Mouse (Mus musculus) liver, postnatal 0 days (tissue): ENCODE measurements around the gene Dlg2. TPM values are rescaled to one million over a fixed set of nuclear protein-coding genes. Genes with fewer than 3 reads are reported as not detected.

Experiments
- ATAC-seq: fragments of 200-750 bp; cut with Nextera tagmentation; 2 replicates; pipeline ENCODE4 v1.8.0; 2017; ENCODE audit warnings: mild to moderate bottlenecking, moderate library complexity
- DNase-seq: peaks from one replicate; pipeline ENCODE4 v3.0.0-alpha.2; 2016
- H3K27ac ChIP-seq: fragments of 300-500 bp; sonication (generic); 2 replicates; pipeline ENCODE4 v1.5.1; 2014; ENCODE audit warnings: antibody characterized with exemption, moderate library complexity, mild to moderate bottlenecking, low read depth
- H3K27me3 ChIP-seq: fragments of 300-500 bp; sonication (generic); 2 replicates; pipeline ENCODE4 v1.6.1; 2014; ENCODE audit warnings: low read length, control low read depth, mixed read lengths; ENCODE audit not compliant: insufficient read depth
- H3K36me3 ChIP-seq: fragments of 300-500 bp; sonication (generic); replicated peaks from 2 replicates; pipeline ENCODE4 v1.6.1; 2014; ENCODE audit warnings: mild to moderate bottlenecking, control low read depth, low read length, moderate library complexity, mixed read lengths; ENCODE audit not compliant: insufficient read depth
- H3K4me1 ChIP-seq: fragments of 300-500 bp; sonication (generic); 2 replicates; pipeline ENCODE4 v1.6.1; 2014; ENCODE audit warnings: antibody characterized with exemption, mild to moderate bottlenecking, control low read depth; ENCODE audit not compliant: insufficient read depth
- H3K4me2 ChIP-seq: fragments of 300-500 bp; sonication (generic); 2 replicates; pipeline ENCODE4 v1.6.1; 2014; ENCODE audit warnings: low read depth, mild to moderate bottlenecking, low read length, moderate library complexity, mixed read lengths
- H3K4me3 ChIP-seq: fragments of 300-500 bp; sonication (generic); 2 replicates; pipeline ENCODE4 v1.5.1; 2014; ENCODE audit warnings: low read depth, low read length
- H3K9ac ChIP-seq: fragments of 300-500 bp; sonication (generic); replicated peaks from 2 replicates; pipeline ENCODE4 v1.6.1; 2014; ENCODE audit warnings: mild to moderate bottlenecking, moderate library complexity
- H3K9me3 ChIP-seq: fragments of 300-500 bp; sonication (generic); 2 replicates; pipeline ENCODE4 v1.6.1; 2016; ENCODE audit warnings: mild to moderate bottlenecking, control low read depth, low read length, mixed read lengths
- CTCF ChIP-seq: sonication (generic); IDR thresholded peaks from 2 replicates; pipeline ENCODE4 v1.5.1; 2016; ENCODE audit warnings: antibody characterized with exemption, low read depth
- EP300 ChIP-seq: IDR thresholded peaks from 2 replicates; pipeline ENCODE4 v1.6.1; 2016; ENCODE audit warnings: antibody characterized with exemption, low read depth, mild to moderate bottlenecking
- WGBS: fragments of 180-500 bp; shearing (Covaris S2); extraction: QIAGEN DNeasy Blood & Tissue Kit; methylation state at CpG from one replicate; pipeline ENCODE4 v1.1.7; 2014; ENCODE audit not compliant: insufficient replicate concordance; 5-methylcytosine and 5-hydroxymethylcytosine counted together
- polyA plus RNA-seq: library from polyadenylated mRNA; unstranded; fragments of >200 nt; fragmentation: Nextera tagmentation; extraction: Ambion mirVana; gene quantifications from 2 replicates; pipeline ENCODE4 v1.2.1, GENCODE M21; 2015

Gene Dlg2
- polyA plus RNA-seq, 1 experiment from 2014 or later = 0.41 TPM

GRCm38 (mm10) chr7:92087429-92087828 is 1611.0 kb downstream of the Dlg2 start:
- H3K27ac ChIP-seq = no peak overlapping the region
- H3K36me3 ChIP-seq = no peaks in the 10 kb centered on the region
- H3K9me3 ChIP-seq = no peaks in the 10 kb centered on the region
- WGBS = 51% methylated on average over 3 of the region's 3 CpGs
- TF ChIP-seq EP300 = no peak
- no peak for TF ChIP-seq CTCF
- no peak overlapping the region for H3K9ac ChIP-seq
- H3K27me3 ChIP-seq = no peaks in the 10 kb centered on the region
- H3K4me1 ChIP-seq = no peaks in the 10 kb centered on the region
- no peak for DNase-seq
- ATAC-seq = no peak
- no peak overlapping the region for H3K4me3 ChIP-seq
- no peak overlapping the region for H3K4me2 ChIP-seq

- no peak overlapping the region for H3K4me3 ChIP-seq
- no peaks in the 10 kb centered on the region for H3K27me3 ChIP-seq
- TF ChIP-seq CTCF (peak; percentile 81), EP300 (no peak)
- WGBS = 0% methylated on average over 3 of the region's 3 CpGs
- no peaks in the 10 kb centered on the region for H3K9me3 ChIP-seq
- no peak for ATAC-seq
- H3K9ac ChIP-seq = no peak overlapping the region
- no peak overlapping the region for H3K27ac ChIP-seq
- DNase-seq = peak; percentile 59
- H3K4me1 ChIP-seq = no peaks in the 10 kb centered on the region
- H3K4me2 ChIP-seq = no peak overlapping the region
- no peaks in the 10 kb centered on the region for H3K36me3 ChIP-seq
Measured at GRCm38 (mm10) chr7:92093860-92094259, 1617.4 kb downstream of the Dlg2 start.

- no peak overlapping the region for H3K4me2 ChIP-seq
- no peak overlapping the region for H3K9ac ChIP-seq
- ATAC-seq = no peak
- 53% methylated on average over 3 of the region's 3 CpGs for WGBS
- H3K27ac ChIP-seq = no peak overlapping the region
- H3K36me3 ChIP-seq = no peaks in the 10 kb centered on the region
- TF ChIP-seq CTCF (no peak), EP300 (no peak)
- no peaks in the 10 kb centered on the region for H3K4me1 ChIP-seq
- H3K27me3 ChIP-seq = no peaks in the 10 kb centered on the region
- H3K4me3 ChIP-seq = no peak overlapping the region
- no peaks in the 10 kb centered on the region for H3K9me3 ChIP-seq
- DNase-seq = no peak
Measured at GRCm38 (mm10) chr7:92095198-92095597, 1618.7 kb downstream of the Dlg2 start.

- Histone ChIP-seq H3K4me1 (no peaks in the 10 kb centered on the region), H3K27me3 (no peaks in the 10 kb centered on the region), H3K27ac (no peak overlapping the region), H3K9me3 (no peaks in the 10 kb centered on the region), H3K9ac (no peak overlapping the region), H3K4me2 (no peak overlapping the region), H3K4me3 (no peak overlapping the region), H3K36me3 (no peaks in the 10 kb centered on the region)
- no peak for ATAC-seq
- TF ChIP-seq CTCF = no peak
- TF ChIP-seq EP300 = no peak
- no peak for DNase-seq
- WGBS = 90% methylated on average over 2 of the region's 2 CpGs
Measured at GRCm38 (mm10) chr7:92100847-92101246, 1624.4 kb downstream of the Dlg2 start.

GRCm38 (mm10) chr7:92102892-92103543 is 1626.5 kb downstream of the Dlg2 start:
- DNase-seq = peak; percentile 47
- no peaks in the 10 kb centered on the region for H3K4me1 ChIP-seq
- no peak overlapping the region for H3K9ac ChIP-seq
- H3K4me2 ChIP-seq = no peak overlapping the region
- peak; percentile 79 for TF ChIP-seq CTCF
- no peak for TF ChIP-seq EP300
- H3K4me3 ChIP-seq = no peak overlapping the region
- no peak overlapping the region for H3K27ac ChIP-seq
- H3K27me3 ChIP-seq = no peaks in the 10 kb centered on the region
- no peak for ATAC-seq
- WGBS = 18% methylated on average over 4 of the region's 4 CpGs
- no peaks in the 10 kb centered on the region for H3K9me3 ChIP-seq
- no peaks in the 10 kb centered on the region for H3K36me3 ChIP-seq

- WGBS = 26% methylated on average over 2 of the region's 2 CpGs
- TF ChIP-seq CTCF (peak; percentile 52), EP300 (no peak)
- H3K4me3 ChIP-seq = no peak overlapping the region
- DNase-seq (no peak), ATAC-seq (no peak)
- no peak overlapping the region for H3K4me2 ChIP-seq
- no peaks in the 10 kb centered on the region for H3K4me1 ChIP-seq
- H3K9ac ChIP-seq = no peak overlapping the region
- no peaks in the 10 kb centered on the region for H3K9me3 ChIP-seq
- H3K27ac ChIP-seq = no peak overlapping the region
- H3K36me3 ChIP-seq = no peaks in the 10 kb centered on the region
- no peaks in the 10 kb centered on the region for H3K27me3 ChIP-seq
Measured at GRCm38 (mm10) chr7:92105477-92105876, 1629.0 kb downstream of the Dlg2 start.
